Mouse (Mus musculus) neural tube, embryonic 13.5 days (tissue): Measurements from ENCODE around the gene Trim40. TPM values are rescaled to one million over a fixed set of nuclear protein-coding genes. Genes with fewer than 3 reads are reported as not detected.

Source experiments
- ATAC-seq: fragments of 200-750 bp; cut with Nextera tagmentation; 2 replicates; pipeline ENCODE4 v1.8.0; 2017; ENCODE audit warnings: low read depth, mild to moderate bottlenecking, moderate TSS enrichment, moderate library complexity
- H3K27ac ChIP-seq: fragments of 300-500 bp; sonication (generic); replicated peaks from 2 replicates; pipeline ENCODE4 v1.5.1; 2015; ENCODE audit warnings: moderate library complexity, mild to moderate bottlenecking, inconsistent platforms
- H3K27me3 ChIP-seq: fragments of 300-500 bp; sonication (generic); 2 replicates; pipeline ENCODE4 v1.6.1; 2015; ENCODE audit warnings: mild to moderate bottlenecking, inconsistent platforms
- H3K36me3 ChIP-seq: fragments of 300-500 bp; sonication (generic); 2 replicates; pipeline ENCODE4 v1.6.1; 2015; ENCODE audit warnings: mild to moderate bottlenecking, inconsistent platforms
- H3K4me1 ChIP-seq: fragments of 300-500 bp; sonication (generic); replicated peaks from 2 replicates; pipeline ENCODE4 v1.6.1; 2015; ENCODE audit warnings: inconsistent platforms
- H3K4me2 ChIP-seq: fragments of 300-500 bp; sonication (generic); 2 replicates; pipeline ENCODE4 v1.6.1; 2015; ENCODE audit warnings: inconsistent platforms, mild to moderate bottlenecking, moderate library complexity
- H3K4me3 ChIP-seq: fragments of 300-500 bp; sonication (generic); 2 replicates; pipeline ENCODE4 v1.5.1; 2015; ENCODE audit warnings: mild to moderate bottlenecking, inconsistent platforms
- H3K9ac ChIP-seq: fragments of 300-500 bp; sonication (generic); 2 replicates; pipeline ENCODE4 v1.6.1; 2015; ENCODE audit warnings: moderate library complexity, mild to moderate bottlenecking, inconsistent platforms
- H3K9me3 ChIP-seq: fragments of 300-500 bp; sonication (generic); 2 replicates; pipeline ENCODE4 v1.6.1; 2016; ENCODE audit warnings: inconsistent platforms
- WGBS: fragments of 180-500 bp; shearing (Covaris S2); methylation state at CpG from one replicate; pipeline ENCODE4 v1.1.7; 2015; 5-methylcytosine and 5-hydroxymethylcytosine counted together
- polyA plus RNA-seq: library from polyadenylated mRNA; unstranded; fragments of >200 nt; fragmentation: Nextera tagmentation; extraction: Ambion mirVana; gene quantifications from 2 replicates; pipeline ENCODE4 v1.2.1, GENCODE M21; 2015

The Trim40 gene
- polyA plus RNA-seq, 1 experiment from 2014 or later = not detected

DNA sequence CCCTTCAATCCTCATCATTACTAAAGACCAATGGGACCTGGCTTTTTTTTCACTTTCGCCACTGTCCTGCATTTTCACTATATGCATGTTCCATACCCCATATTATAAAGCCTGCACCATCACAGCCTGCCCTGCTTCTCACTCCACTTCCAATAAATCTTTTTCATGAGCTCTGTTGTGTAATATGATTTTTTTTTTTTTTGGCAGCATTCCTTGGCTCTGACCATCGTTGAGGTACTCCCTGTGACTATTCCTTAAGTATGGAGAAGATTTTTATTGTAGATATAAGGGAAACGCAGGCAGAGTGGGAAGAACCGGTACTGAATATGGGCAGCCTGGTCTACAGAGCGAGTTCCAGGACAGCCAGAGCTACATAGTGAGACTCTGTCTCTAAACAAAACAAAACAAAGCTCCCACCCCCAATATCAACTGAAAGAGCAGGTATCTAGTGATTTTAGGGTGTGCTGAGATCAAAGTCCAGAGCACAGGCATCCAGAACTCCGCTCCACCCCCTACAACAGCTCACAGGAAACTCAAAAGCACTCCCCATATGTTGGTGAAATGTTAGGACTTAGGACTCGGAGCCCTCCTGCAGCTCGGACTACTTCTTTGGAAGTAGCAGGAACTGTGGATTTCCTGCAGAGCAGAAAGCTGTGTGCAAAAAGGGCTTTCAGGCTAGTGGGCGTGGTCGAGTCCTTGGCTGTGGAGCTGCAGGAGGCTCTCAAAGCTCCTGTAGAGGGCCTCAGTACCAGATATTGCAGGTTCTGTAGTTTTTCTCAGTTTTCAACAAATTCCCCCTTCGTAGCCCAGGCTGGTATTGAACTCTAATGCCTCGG lies 54.1 kb downstream of the Trim40 start:
- peak overlapping the region; percentile 95 for H3K27ac ChIP-seq
- H3K36me3 ChIP-seq = no peaks in the 10 kb centered on the region; the same call in 1 of the 2 replicates
- H3K4me1 ChIP-seq = peaks cover 27% of the 10 kb centered on the region
- H3K9ac ChIP-seq = no peak overlapping the region
- no peaks in the 10 kb centered on the region for H3K27me3 ChIP-seq
- WGBS = 36% methylated on average over 12 of the region's 12 CpGs
- no peaks in the 10 kb centered on the region for H3K9me3 ChIP-seq
- H3K4me2 ChIP-seq = peak overlapping the region; percentile 60
- peak overlapping the region; percentile 73 for H3K4me3 ChIP-seq
- peak; percentile 12; the same call in 1 of the 2 replicates for ATAC-seq

DNA sequence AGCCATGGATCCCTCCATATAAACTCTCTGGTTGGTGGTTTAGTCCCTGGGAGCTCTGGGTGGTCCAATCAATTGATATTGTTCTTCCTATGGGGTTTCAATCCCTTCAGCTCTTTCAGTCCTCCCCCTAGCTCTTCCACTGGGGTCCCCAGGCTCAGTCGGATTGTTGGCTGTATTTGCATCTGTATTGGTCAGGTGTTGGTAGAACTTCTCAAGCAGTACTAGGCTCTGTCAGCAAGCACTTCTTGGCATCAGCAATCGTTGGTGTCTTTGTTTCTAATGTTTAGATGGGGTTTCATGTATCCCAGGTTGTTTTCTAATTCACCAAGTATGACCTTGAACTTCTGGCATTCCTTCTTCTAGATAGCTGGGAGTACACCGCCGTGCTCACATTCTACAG lies 57.2 kb downstream of the Trim40 start:
- WGBS = 55% methylated on average over 4 of the region's 4 CpGs
- no peaks in the 10 kb centered on the region for H3K27me3 ChIP-seq
- no peak overlapping the region for H3K4me3 ChIP-seq
- peaks cover 11% of the 10 kb centered on the region for H3K4me1 ChIP-seq
- H3K4me2 ChIP-seq = no peak overlapping the region
- no peak overlapping the region for H3K27ac ChIP-seq
- no peaks in the 10 kb centered on the region for H3K9me3 ChIP-seq
- no peaks in the 10 kb centered on the region for H3K36me3 ChIP-seq
- no peak overlapping the region for H3K9ac ChIP-seq
- ATAC-seq = no peak

Other genes with a start within 250 kb of the Trim40 start
- not detected in 2 replicates for gene H2-M9, start 247.5 kb downstream of the Trim40 start, polyA plus RNA-seq
- gene H2-M1, start 217.9 kb downstream of the Trim40 start, polyA plus RNA-seq = not detected in 2 replicates
- gene H2-M10.5, start 117.2 kb downstream of the Trim40 start, polyA plus RNA-seq = not detected in 2 replicates
- gene H2-M10.6, start 78.0 kb downstream of the Trim40 start, polyA plus RNA-seq = not detected in 2 replicates
- 48.0 and 48.2 TPM in 2 replicates for gene Trim26, start 53.0 kb downstream of the Trim40 start, polyA plus RNA-seq
- 0.43 and 0.61 TPM in 2 replicates for gene Trim15, start 22.9 kb downstream of the Trim40 start, polyA plus RNA-seq
- 1.3 and 1.6 TPM in 2 replicates for gene Trim10, start 20.5 kb downstream of the Trim40 start, polyA plus RNA-seq
- gene Trim31, start 8.0 kb upstream of the Trim40 start, polyA plus RNA-seq = not detected in 2 replicates
- 1.1 and 1.3 TPM in 2 replicates for gene Rnf39, start 52.8 kb upstream of the Trim40 start, polyA plus RNA-seq
- 181 and 191 TPM in 2 replicates for gene Ppp1r11, start 61.6 kb upstream of the Trim40 start, polyA plus RNA-seq
- gene Znrd1, start 68.4 kb upstream of the Trim40 start, polyA plus RNA-seq = 71.7 and 72.7 TPM in 2 replicates
- gene Znrd1as, start 68.5 kb upstream of the Trim40 start, polyA plus RNA-seq = 5.8 and 6.4 TPM in 2 replicates
- gene 2410137M14Rik, start 91.1 kb upstream of the Trim40 start, polyA plus RNA-seq = 0.31 TPM in 1 of 2 replicates, not detected in the other
- gene H2-M5, start 99.4 kb upstream of the Trim40 start, polyA plus RNA-seq = 1.6 and 2.3 TPM in 2 replicates
- gene Zfp57, start 111.0 kb upstream of the Trim40 start, polyA plus RNA-seq = 241 and 262 TPM in 2 replicates
- 1.2 and 1.7 TPM in 2 replicates for gene Mog, start 133.3 kb upstream of the Trim40 start, polyA plus RNA-seq
- 56.2 and 57.0 TPM in 2 replicates for gene Gabbr1, start 155.8 kb upstream of the Trim40 start, polyA plus RNA-seq
- gene Olfr90, start 198.4 kb upstream of the Trim40 start, polyA plus RNA-seq = not detected in 2 replicates
- not detected in 2 replicates for gene Olfr91, start 208.2 kb upstream of the Trim40 start, polyA plus RNA-seq
- not detected in 2 replicates for gene Olfr92, start 230.0 kb upstream of the Trim40 start, polyA plus RNA-seq